8 mouse cellular contexts compared by ENCODE assay signal in genomic region chr11:78164604-78164923, GRCm38 (mm10). TPM values are rescaled to one million over a fixed set of nuclear protein-coding genes. Genes with fewer than 3 reads are reported as not detected.
DNase-seq lines count a peak whose midpoint lies in the region; ATAC-seq and TF ChIP-seq lines count a peak whose summit lies in the region.

No protein-coding gene starts in this region.

- no peak for DNase-seq in kidney, postnatal 0 days (ENCODE audit: low spot score)
- no peak for DNase-seq in kidney, adult 11 months
- peak; percentile 53 for DNase-seq in embryo, embryonic 11 days
- peak; percentile 29 for DNase-seq in midbrain, postnatal 0 days (ENCODE audit: low spot score)
- DNase-seq in retina, postnatal 1 day, result no peak
- DNase-seq in gastrocnemius, postnatal 4 days (ENCODE audit: low spot score in 2 of 2), result no peak
- no peak for DNase-seq in adrenal gland, postnatal 14 days

- WGBS in kidney, postnatal 0 days, result 0% methylated on average over 14 of the region's 14 CpGs
- WGBS in hindbrain, embryonic 15.5 days, result 0% methylated on average over 14 of the region's 14 CpGs
- WGBS in midbrain, postnatal 0 days, result under 1% methylated on average over 14 of the region's 14 CpGs

- H3K4me1 ChIP-seq in kidney, postnatal 0 days (replicated peaks; ENCODE audit: insufficient read depth, low read length), result peaks cover 29% of the 10 kb centered on the region
- H3K4me1 ChIP-seq in hindbrain, embryonic 15.5 days (replicated peaks), result peaks cover 39% of the 10 kb centered on the region
- H3K4me1 ChIP-seq in midbrain, postnatal 0 days (ENCODE audit: insufficient read depth, low read length), result peaks cover 16% of the 10 kb centered on the region

- peak overlapping the region; percentile 90 for H3K4me2 ChIP-seq in kidney, postnatal 0 days (ENCODE audit: low read length)
- H3K4me2 ChIP-seq in hindbrain, embryonic 15.5 days, result peak overlapping the region; percentile 63
- H3K4me2 ChIP-seq in midbrain, postnatal 0 days (ENCODE audit: low read depth, low read length, poor library complexity, severe bottlenecking), result peak overlapping the region; percentile 81

- H3K9me3 ChIP-seq in kidney, postnatal 0 days (replicated peaks; ENCODE audit: low read length), result no peaks in the 10 kb centered on the region
- no peaks in the 10 kb centered on the region for H3K9me3 ChIP-seq in hindbrain, embryonic 15.5 days
- H3K9me3 ChIP-seq in midbrain, postnatal 0 days (ENCODE audit: low read length), result no peaks in the 10 kb centered on the region

- peak overlapping the region; percentile 98 for H3K27ac ChIP-seq in kidney, postnatal 0 days
- peak overlapping the region; percentile 94 for H3K27ac ChIP-seq in hindbrain, embryonic 15.5 days (replicated peaks)
- H3K27ac ChIP-seq in midbrain, postnatal 0 days (ENCODE audit: low read depth, low read length), result peak overlapping the region; percentile 97

- peak overlapping the region; percentile 95 for H3K4me3 ChIP-seq in kidney, postnatal 0 days (replicated peaks; ENCODE audit: low read depth, low read length)
- H3K4me3 ChIP-seq in hindbrain, embryonic 15.5 days, result peak overlapping the region; percentile 80
- H3K4me3 ChIP-seq in midbrain, postnatal 0 days (ENCODE audit: low read depth, low read length), result peak overlapping the region; percentile 96

- H3K27me3 ChIP-seq in kidney, postnatal 0 days (ENCODE audit: insufficient read depth, low read length), result no peaks in the 10 kb centered on the region
- H3K27me3 ChIP-seq in hindbrain, embryonic 15.5 days, result no peaks in the 10 kb centered on the region
- H3K27me3 ChIP-seq in midbrain, postnatal 0 days (ENCODE audit: insufficient read depth, low read length), result no peaks in the 10 kb centered on the region

- ATAC-seq in kidney, postnatal 0 days (replicated peaks; ENCODE audit: low FRiP score, low read depth), result no peak
- 0 out of 2 replicates have a peak, but pooled peaks have one; percentile 2 for ATAC-seq in hindbrain, embryonic 15.5 days (ENCODE audit: low FRiP score, low read depth)
- ATAC-seq in midbrain, postnatal 0 days (ENCODE audit: low FRiP score), result peak; percentile 0; the same call in 1 of the 2 replicates

- H3K9ac ChIP-seq in kidney, postnatal 0 days (ENCODE audit: low read depth, low read length), result peak overlapping the region; percentile 93
- peak overlapping the region; percentile 94 for H3K9ac ChIP-seq in hindbrain, embryonic 15.5 days
- peak overlapping the region; percentile 99 for H3K9ac ChIP-seq in midbrain, postnatal 0 days (replicated peaks; ENCODE audit: low read length, poor library complexity, severe bottlenecking)

- TF ChIP-seq CTCF in kidney, postnatal 0 days (IDR thresholded peaks at IDR 0.05; ENCODE audit: low read depth), result no peak
- no peak for TF ChIP-seq CTCF in midbrain, postnatal 0 days (IDR thresholded peaks at IDR 0.05)

- H3K36me3 ChIP-seq in kidney, postnatal 0 days (ENCODE audit: insufficient read depth, low read length), result peaks cover 20% of the 10 kb centered on the region
- H3K36me3 ChIP-seq in hindbrain, embryonic 15.5 days, result peaks cover 15% of the 10 kb centered on the region
- peaks cover 24% of the 10 kb centered on the region for H3K36me3 ChIP-seq in midbrain, postnatal 0 days (ENCODE audit: insufficient read depth, low read length)

RNA-seq across cellular contexts. Expression of gene Traf4, which starts 0.8 kb away (rescaled TPM):
- 79.2 and 79.6 TPM in 2 replicates for polyA plus RNA-seq in kidney, postnatal 0 days (2015; fragmentation: Nextera tagmentation; extraction: Ambion mirVana)
- 98.7 and 102 TPM in 2 replicates for polyA plus RNA-seq in hindbrain, embryonic 15.5 days (2015; fragmentation: Nextera tagmentation; extraction: Ambion mirVana)
- 80.5 and 89.5 TPM in 2 replicates for total RNA-seq in midbrain, postnatal 0 days (2014; rRNA removed)
- 68.4 and 71.1 TPM in 2 replicates for polyA plus RNA-seq in midbrain, postnatal 0 days (2015; fragmentation: Nextera tagmentation; extraction: Ambion mirVana)
- total RNA-seq in gastrocnemius, postnatal 4 days (2021), result 10 to 100 TPM; 36.5 to 41.4 TPM
- 47.2 and 50.7 TPM in 2 replicates for total RNA-seq in adrenal gland, postnatal 14 days (2021)

RNA-seq across cellular contexts. Expression of gene Nek8, which starts 11.9 kb away (rescaled TPM):
- polyA plus RNA-seq in kidney, postnatal 0 days (2015; fragmentation: Nextera tagmentation; extraction: Ambion mirVana), result 18.2 and 19.9 TPM in 2 replicates
- 7.5 and 8.5 TPM in 2 replicates for polyA plus RNA-seq in hindbrain, embryonic 15.5 days (2015; fragmentation: Nextera tagmentation; extraction: Ambion mirVana)
- total RNA-seq in midbrain, postnatal 0 days (2014; rRNA removed), result 7.1 and 7.6 TPM in 2 replicates
- polyA plus RNA-seq in midbrain, postnatal 0 days (2015; fragmentation: Nextera tagmentation; extraction: Ambion mirVana), result 4.5 and 5.7 TPM in 2 replicates
- 1 to 10 TPM; 6.6 to 7.5 TPM for total RNA-seq in gastrocnemius, postnatal 4 days (2021)
- total RNA-seq in adrenal gland, postnatal 14 days (2021), result 8.5 and 9.0 TPM in 2 replicates

RNA-seq across cellular contexts. Expression of gene Tlcd1, which starts 11.9 kb away (rescaled TPM):
- polyA plus RNA-seq in kidney, postnatal 0 days (2015; fragmentation: Nextera tagmentation; extraction: Ambion mirVana), result 43.4 and 46.6 TPM in 2 replicates
- polyA plus RNA-seq in hindbrain, embryonic 15.5 days (2015; fragmentation: Nextera tagmentation; extraction: Ambion mirVana), result 12.8 and 13.2 TPM in 2 replicates
- 12.6 and 24.0 TPM in 2 replicates for total RNA-seq in midbrain, postnatal 0 days (2014; rRNA removed)
- polyA plus RNA-seq in midbrain, postnatal 0 days (2015; fragmentation: Nextera tagmentation; extraction: Ambion mirVana), result 18.1 and 25.4 TPM in 2 replicates
- 10 to 100 TPM; 12.6 to 16.0 TPM for total RNA-seq in gastrocnemius, postnatal 4 days (2021)
- total RNA-seq in adrenal gland, postnatal 14 days (2021), result 36.4 and 46.4 TPM in 2 replicates

RNA-seq across cellular contexts. Expression of gene Rpl23a, which starts 18.8 kb away (rescaled TPM):
- 1,409 and 1,636 TPM in 2 replicates for polyA plus RNA-seq in kidney, postnatal 0 days (2015; fragmentation: Nextera tagmentation; extraction: Ambion mirVana)
- 743 and 824 TPM in 2 replicates for polyA plus RNA-seq in hindbrain, embryonic 15.5 days (2015; fragmentation: Nextera tagmentation; extraction: Ambion mirVana)
- 753 and 863 TPM in 2 replicates for total RNA-seq in midbrain, postnatal 0 days (2014; rRNA removed)
- 853 and 860 TPM in 2 replicates for polyA plus RNA-seq in midbrain, postnatal 0 days (2015; fragmentation: Nextera tagmentation; extraction: Ambion mirVana)
- 1,000 to 10,000 TPM; 1,488 to 1,617 TPM for total RNA-seq in gastrocnemius, postnatal 4 days (2021)
- total RNA-seq in adrenal gland, postnatal 14 days (2021), result 1,759 and 1,890 TPM in 2 replicates

RNA-seq across cellular contexts. Expression of gene Rab34, which starts 23.7 kb away (rescaled TPM):
- polyA plus RNA-seq in kidney, postnatal 0 days (2015; fragmentation: Nextera tagmentation; extraction: Ambion mirVana), result 129 and 131 TPM in 2 replicates
- 58.0 and 65.7 TPM in 2 replicates for polyA plus RNA-seq in hindbrain, embryonic 15.5 days (2015; fragmentation: Nextera tagmentation; extraction: Ambion mirVana)
- 71.3 and 78.4 TPM in 2 replicates for total RNA-seq in midbrain, postnatal 0 days (2014; rRNA removed)
- polyA plus RNA-seq in midbrain, postnatal 0 days (2015; fragmentation: Nextera tagmentation; extraction: Ambion mirVana), result 65.0 and 65.5 TPM in 2 replicates
- total RNA-seq in gastrocnemius, postnatal 4 days (2021), result 10 to 100 TPM; 43.9 to 45.7 TPM
- total RNA-seq in adrenal gland, postnatal 14 days (2021), result 89.2 and 92.2 TPM in 2 replicates

Comparison
In these comparisons a context has a peak if more than half of its experiments do, and no peak if none do; other contexts are left out.
1. DNase-seq: peak in embryo, embryonic 11 days (single experiment) and midbrain, postnatal 0 days (single experiment); none in kidney, postnatal 0 days (single experiment), kidney, adult 11 months (single experiment), retina, postnatal 1 day (single experiment), gastrocnemius, postnatal 4 days (0 of 2) and adrenal gland, postnatal 14 days (single experiment).
2. Peak in every context shown above with its lines, with median percentiles within 50 percentile points of each other: H3K27ac ChIP-seq, H3K4me2 ChIP-seq, H3K4me3 ChIP-seq and H3K9ac ChIP-seq.